Mouse (Mus musculus) brain, embryonic 18.5 days (tissue): ENCODE results near the gene Prkar2a.

Source experiments
- DNase-seq: peaks from one replicate; pipeline ENCODE4 v3.0.0-alpha.2; 2012; ENCODE audit warnings: low read depth, low spot score

The Prkar2a gene

GRCm38 (mm10) chr9:108752142-108752920, 63.2 kb downstream of the Prkar2a start:
- no peak for DNase-seq

GRCm38 (mm10) chr9:108753326-108753725, 64.2 kb downstream of the Prkar2a start:
- peak; percentile 26 for DNase-seq

GRCm38 (mm10) chr9:108753976-108754375, 64.9 kb downstream of the Prkar2a start:
- DNase-seq, result no peak

GRCm38 (mm10) chr9:108754423-108754822, 65.3 kb downstream of the Prkar2a start:
- no peak for DNase-seq

GRCm38 (mm10) chr9:108757406-108757805, 68.3 kb downstream of the Prkar2a start:
- DNase-seq, result no peak

- DNase-seq, result no peak
Observed at GRCm38 (mm10) chr9:108759121-108759520, 70.0 kb downstream of the Prkar2a start.

- no peak for DNase-seq
Observed at GRCm38 (mm10) chr9:108759805-108760204, 70.7 kb downstream of the Prkar2a start.

GRCm38 (mm10) chr9:108761561-108761960, 72.4 kb downstream of the Prkar2a start:
- DNase-seq, result no peak

GRCm38 (mm10) chr9:108764971-108765370, 75.9 kb downstream of the Prkar2a start:
- DNase-seq, result no peak

GRCm38 (mm10) chr9:108776614-108777013, 87.5 kb downstream of the Prkar2a start:
- DNase-seq, result no peak

- no peak for DNase-seq
Observed at GRCm38 (mm10) chr9:108777276-108777675, 88.2 kb downstream of the Prkar2a start.

- DNase-seq, result no peak
Observed at GRCm38 (mm10) chr9:108780959-108781358, 91.8 kb downstream of the Prkar2a start.

GRCm38 (mm10) chr9:108781891-108782290, 92.8 kb downstream of the Prkar2a start:
- DNase-seq, result no peak

- peak; percentile 32 for DNase-seq
Observed at GRCm38 (mm10) chr9:108782836-108783547, 93.9 kb downstream of the Prkar2a start.

- peak; percentile 93 for DNase-seq
Observed at GRCm38 (mm10) chr9:108783548-108784463, 94.7 kb downstream of the Prkar2a start, which contains the start of gene Ip6k2. Gene Ip6k2, plus strand, starts transcription at chr9:108783796.

- no peak for DNase-seq
Observed at GRCm38 (mm10) chr9:108785416-108785815, 96.3 kb downstream of the Prkar2a start.

GRCm38 (mm10) chr9:108786494-108786893, 97.4 kb downstream of the Prkar2a start:
- no peak for DNase-seq

- no peak for DNase-seq
Observed at GRCm38 (mm10) chr9:108787080-108787479, 98.0 kb downstream of the Prkar2a start.

- DNase-seq, result no peak
Observed at GRCm38 (mm10) chr9:108788713-108789112, 99.6 kb downstream of the Prkar2a start.

GRCm38 (mm10) chr9:108792307-108792706, 103.2 kb downstream of the Prkar2a start:
- DNase-seq, result no peak

- no peak for DNase-seq
Observed at GRCm38 (mm10) chr9:108792730-108793129, 103.6 kb downstream of the Prkar2a start.

- no peak for DNase-seq
Observed at GRCm38 (mm10) chr9:108795281-108795680, 106.2 kb downstream of the Prkar2a start.
